Mouse (Mus musculus): ENCODE results near the gene Has3.

DNA sequence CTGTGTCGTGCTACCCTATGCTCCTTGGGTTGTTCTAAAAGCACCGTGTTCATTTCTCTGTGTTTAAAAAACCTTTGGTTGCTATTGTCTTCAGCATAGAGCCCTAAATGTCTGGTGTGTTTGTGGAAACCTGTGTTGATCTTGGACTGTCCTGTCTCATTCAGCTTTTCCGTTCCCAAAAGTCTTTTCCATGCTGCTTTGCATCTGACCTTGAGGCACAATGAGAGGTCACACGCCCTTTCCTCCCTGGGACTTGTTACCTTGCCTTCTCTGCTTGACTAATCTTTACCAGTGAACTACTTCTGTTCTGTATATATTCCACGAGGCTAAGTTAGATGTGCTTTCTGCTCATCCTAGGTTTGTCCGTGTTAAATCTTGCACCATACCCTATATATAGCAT lies 37.4 kb downstream of the Has3 start:
- TF ChIP-seq CTCF (IDR thresholded peaks at IDR 0.05; ENCODE audit: low read depth), result no peak
- no peak for TF ChIP-seq EP300 (optimal IDR thresholded peaks at IDR 0.05)

Measured in stomach, postnatal 0 days (tissue).